Mouse (Mus musculus): ENCODE measurements around the gene Bak1.

The Bak1 gene

GRCm38 (mm10) chr17:27048445-27049239 is 19.8 kb upstream of the Bak1 start:
- no peak for DNase-seq (ENCODE audit: low spot score in 2 of 2)

GRCm38 (mm10) chr17:27047762-27048444 is 19.1 kb upstream of the Bak1 start:
- no peak for DNase-seq (ENCODE audit: low spot score in 2 of 2)

- DNase-seq (ENCODE audit: low spot score in 2 of 2): no peak
Observed at GRCm38 (mm10) chr17:27045164-27045563, 16.4 kb upstream of the Bak1 start.

DNA sequence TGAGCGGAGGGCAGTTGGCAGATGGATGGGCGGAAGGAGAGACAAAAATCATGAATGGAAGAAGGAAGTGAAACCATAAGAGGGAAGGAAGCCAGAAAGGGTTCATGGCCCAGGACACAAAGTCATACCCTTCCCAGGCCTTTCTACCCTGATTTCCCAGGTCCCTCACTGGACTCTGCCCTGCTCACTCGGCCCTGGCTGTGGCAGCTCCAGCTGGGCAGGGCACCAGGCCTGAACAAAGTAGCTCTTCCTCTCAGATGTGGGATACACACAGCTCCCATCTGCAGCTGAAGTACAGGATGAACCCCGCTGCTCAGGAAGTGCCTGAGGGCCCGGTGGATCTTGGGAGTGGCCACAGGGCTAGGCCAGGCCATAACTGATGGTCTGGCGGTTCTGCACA is 14.0 kb upstream of the Bak1 start:
- no peak for DNase-seq (ENCODE audit: low spot score in 2 of 2)

DNA sequence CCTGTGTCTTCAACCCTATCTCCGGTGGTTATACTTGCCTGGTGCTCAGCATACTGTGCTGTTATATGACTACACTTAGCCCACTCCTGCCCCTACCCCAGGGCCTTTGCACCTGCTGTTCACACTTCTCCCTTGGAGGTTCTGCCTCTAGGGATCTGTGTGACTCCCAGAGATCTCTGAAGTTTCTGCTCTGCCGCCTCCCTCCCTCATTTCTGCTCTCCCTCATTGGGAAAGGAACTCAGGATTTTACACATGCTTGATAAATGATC is 12.9 kb upstream of the Bak1 start:
- no peak for DNase-seq (ENCODE audit: low spot score in 2 of 2)

GRCm38 (mm10) chr17:27041046-27041786 is 12.4 kb upstream of the Bak1 start:
- DNase-seq (ENCODE audit: low spot score in 2 of 2): no peak

DNA sequence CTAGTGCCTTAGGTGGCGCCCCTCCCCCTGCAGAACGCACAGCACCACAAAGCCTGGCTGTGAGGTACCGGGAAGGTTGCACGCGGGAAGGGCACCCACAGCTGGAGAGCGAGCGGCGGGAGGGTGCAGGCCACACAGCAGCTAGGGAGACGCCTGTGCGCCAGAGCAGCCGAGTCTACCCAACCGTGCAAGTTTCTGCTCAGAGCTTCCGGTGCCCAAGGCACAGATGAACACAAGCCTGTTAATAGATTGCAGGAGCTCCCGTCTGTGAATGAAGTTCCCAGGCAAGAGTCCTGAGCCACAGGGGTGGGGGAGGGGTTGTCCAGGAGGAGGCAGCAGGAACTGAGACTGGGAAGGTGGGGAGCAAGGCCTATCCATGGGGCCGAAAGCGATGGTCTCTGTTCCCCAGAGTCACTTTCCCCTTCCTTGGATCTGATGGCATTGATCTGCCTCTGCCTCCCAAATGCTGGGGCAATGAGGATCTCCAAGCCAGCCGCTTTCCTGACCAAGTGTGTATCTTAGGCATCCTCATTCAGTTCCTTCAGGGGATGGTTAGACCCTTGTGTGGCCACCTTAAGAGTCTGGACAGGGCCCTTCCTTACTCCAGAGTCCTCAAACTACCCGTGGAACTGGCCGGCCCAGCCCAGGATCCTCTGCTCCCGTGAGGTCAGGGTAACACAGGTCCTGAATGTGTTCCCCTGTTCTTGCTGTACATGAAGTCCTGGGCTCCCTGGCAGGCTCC is 11.7 kb upstream of the Bak1 start:
- DNase-seq (ENCODE audit: low spot score in 2 of 2): no peak

DNA sequence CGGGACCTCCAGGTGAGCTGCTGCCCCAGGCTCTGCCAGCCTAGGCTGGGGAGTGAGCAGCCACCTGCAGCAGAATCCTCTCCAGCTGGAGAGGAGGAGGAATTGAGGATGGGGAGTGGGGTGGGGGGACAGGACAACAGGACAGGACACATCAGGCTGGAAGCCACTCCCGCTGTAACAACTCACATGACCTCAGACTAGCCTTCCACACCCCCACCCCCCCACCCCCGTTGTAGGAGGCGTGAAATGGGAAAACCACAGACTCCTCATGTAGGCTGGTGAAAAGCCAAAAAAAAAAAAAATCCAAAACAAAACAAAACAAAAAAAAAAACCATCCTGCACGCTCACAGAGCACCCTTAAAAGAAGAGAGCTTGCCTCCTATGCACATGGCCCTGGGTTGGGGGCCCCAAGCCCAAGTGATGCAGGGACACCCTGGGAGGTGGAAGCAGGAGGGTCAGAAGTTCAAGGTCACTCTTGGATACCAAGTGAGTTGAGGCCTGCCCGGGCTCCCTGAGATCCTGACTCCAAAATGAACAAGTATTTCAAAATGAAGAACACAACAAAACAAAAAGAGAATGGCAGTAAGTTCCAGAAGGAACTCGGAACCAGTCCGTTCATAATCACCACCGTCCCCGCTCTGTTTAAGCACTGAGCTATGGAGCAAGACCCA is 10.8 kb upstream of the Bak1 start:
- no peak for DNase-seq (ENCODE audit: low spot score in 2 of 2)

DNA sequence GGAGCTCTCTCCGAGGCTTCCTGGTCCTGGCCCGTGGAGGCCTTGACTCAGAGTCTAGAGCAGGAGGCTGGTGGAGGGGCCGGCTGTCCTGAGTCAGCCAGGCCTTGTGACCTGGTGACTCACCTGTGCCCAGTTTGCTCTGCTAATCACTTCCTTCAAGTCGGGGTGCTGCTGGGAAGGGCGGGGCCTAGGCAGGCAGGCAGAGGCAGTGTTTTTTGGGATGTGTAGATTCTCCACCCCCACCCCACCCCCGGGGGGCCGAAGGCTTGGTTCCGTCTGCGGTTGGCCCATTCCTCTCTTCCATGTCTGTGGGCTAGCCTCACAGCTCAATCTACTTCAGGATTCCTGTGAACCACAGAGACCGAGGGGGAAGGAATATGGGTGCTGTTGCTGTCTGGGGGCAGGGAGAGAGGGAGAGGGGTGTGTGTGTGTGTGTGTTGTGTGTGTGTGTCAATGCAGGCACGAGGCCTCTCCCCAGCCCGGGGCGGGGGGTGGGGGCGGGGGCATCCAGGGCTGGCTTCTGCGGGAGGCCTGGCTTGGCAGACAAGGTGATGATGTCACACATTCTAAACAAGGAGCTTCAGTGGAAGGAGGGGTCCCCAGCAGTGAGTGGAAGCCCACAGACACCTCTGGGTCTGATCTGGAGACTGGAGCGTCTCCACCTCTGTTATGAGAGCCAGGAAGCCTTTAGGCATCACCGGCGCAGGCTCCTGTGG is 9.7 kb upstream of the Bak1 start:
- no peak for DNase-seq (ENCODE audit: low spot score in 2 of 2)

DNA sequence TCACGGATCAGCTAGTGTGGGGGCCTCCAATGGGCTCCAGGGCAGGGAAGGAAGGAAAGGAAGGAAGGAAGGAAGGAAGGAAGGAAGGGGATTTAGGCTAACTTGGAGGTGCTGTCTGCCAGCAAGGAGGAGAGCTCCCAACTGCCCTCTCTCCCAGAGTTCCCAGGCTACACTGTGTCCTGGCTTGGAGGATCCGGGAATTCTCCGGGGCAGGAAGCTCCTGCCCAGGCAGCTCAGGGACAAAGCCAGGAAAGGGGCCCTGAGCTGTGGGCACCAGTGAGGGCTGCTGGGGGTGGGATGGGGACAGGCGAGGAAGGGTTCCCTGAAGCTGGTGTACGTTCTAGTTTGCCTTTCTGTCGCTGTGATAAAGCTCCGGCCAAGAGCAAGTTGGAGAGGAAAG is 7.7 kb upstream of the Bak1 start:
- DNase-seq (ENCODE audit: low spot score in 2 of 2): no peak

DNA sequence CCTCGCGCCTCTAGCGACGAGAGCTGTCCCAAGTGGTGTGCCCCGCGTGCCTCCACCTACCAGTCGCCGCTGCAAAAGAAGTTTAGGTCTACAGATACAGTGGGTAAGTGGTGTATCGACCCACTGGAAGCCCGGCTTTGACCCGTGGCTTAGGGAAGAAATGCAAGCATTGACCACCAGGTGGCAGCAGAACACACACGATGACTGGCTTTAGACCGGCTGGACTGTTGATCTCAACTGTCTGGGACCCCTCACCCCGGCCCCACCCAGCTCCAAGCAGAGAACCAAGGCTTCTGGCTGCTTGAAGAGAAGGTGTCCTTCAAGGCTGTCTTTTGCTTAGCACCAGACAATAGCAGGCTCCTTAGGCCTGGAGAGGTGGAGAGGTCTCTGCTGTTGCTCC is 4.1 kb upstream of the Bak1 start:
- peak; percentile 77 to 92 for DNase-seq (ENCODE audit: low spot score in 2 of 2)

- no peak for DNase-seq (ENCODE audit: low spot score in 2 of 2)
Observed at GRCm38 (mm10) chr17:27032328-27032727, 3.5 kb upstream of the Bak1 start.

- no peak for DNase-seq (ENCODE audit: low spot score in 2 of 2)
Observed at GRCm38 (mm10) chr17:27030896-27031295, 2.1 kb upstream of the Bak1 start.

GRCm38 (mm10) chr17:27029431-27029830 is 622 bp upstream of the Bak1 start:
- DNase-seq (ENCODE audit: low spot score in 2 of 2): no peak

DNA sequence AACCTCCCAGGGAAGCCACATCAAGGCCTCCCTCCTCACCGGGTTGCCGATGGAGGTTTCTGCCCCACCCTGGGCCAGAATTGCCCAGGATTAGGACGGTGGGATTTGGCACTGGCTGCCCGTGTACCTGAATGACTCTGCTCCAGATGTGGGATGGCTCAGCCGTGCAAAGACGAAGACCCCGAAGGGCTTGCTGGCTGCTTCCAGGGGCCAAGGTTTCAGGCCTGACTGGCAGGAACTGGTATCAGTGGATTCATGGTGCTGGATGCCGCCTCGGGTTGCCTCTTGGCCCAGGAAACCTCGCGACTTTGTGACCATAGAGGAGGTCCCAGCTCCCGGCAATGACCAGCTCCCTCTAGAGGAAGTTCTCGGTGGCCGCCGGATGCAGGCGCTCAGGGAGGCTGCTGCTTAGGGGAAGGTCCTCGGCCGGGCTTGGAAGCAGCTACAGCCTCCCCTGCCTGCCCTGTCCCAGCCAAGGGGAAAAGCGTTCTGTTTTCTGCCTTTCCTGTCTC is 469 bp downstream of the Bak1 start:
- peak; percentile 91 to 95 for DNase-seq (ENCODE audit: low spot score in 2 of 2)

GRCm38 (mm10) chr17:27027460-27028283 is 1.1 kb downstream of the Bak1 start:
- peak in 1 of 2 experiments; percentile 51 for DNase-seq (ENCODE audit: low spot score in 2 of 2)

- DNase-seq (ENCODE audit: low spot score in 2 of 2): no peak
Observed at GRCm38 (mm10) chr17:27025951-27026350, 2.9 kb downstream of the Bak1 start.

- no peak for DNase-seq (ENCODE audit: low spot score in 2 of 2)
Observed at GRCm38 (mm10) chr17:27025326-27025902, 3.4 kb downstream of the Bak1 start.

DNA sequence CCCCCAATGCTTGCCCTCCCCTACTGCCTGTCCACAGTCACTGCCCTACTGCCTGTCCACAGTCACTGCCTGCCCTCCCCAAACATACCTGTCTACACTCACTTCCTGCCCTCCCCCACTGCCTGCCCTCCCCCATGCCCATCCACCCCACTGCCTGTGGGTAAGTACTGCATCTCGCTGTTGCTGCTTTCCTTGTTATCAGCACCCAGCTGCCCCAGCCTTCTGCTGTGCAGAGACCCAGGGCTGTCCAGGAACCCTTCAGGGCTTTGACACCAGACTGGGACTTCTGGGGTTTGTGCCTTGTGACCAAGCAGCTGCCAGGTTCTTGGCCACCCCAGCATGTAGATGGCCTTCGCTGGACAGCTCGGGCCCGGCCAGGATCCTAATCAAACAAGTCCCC is 5.5 kb downstream of the Bak1 start:
- no peak for DNase-seq (ENCODE audit: low spot score in 2 of 2)

- DNase-seq (ENCODE audit: low spot score in 2 of 2): no peak
Observed at GRCm38 (mm10) chr17:27021736-27022135, 7.1 kb downstream of the Bak1 start.

All from spleen, postnatal 4 days (tissue).